Mouse (Mus musculus) telencephalon, adult 2 months (tissue): ENCODE measurements around the gene Fxyd1.

ENCODE experiments used
- DNase-seq: peaks from one replicate; pipeline ENCODE4 v3.0.0-alpha.2; 2011; ENCODE audit warnings: low read depth, low spot score

The Fxyd1 gene

GRCm38 (mm10) chr7:31052636-31053434 is 4.2 kb downstream of the Fxyd1 start:
- DNase-seq = peak; percentile 74

GRCm38 (mm10) chr7:31052251-31052635 is 4.8 kb downstream of the Fxyd1 start:
- DNase-seq = no peak

- DNase-seq = peak; percentile 11
These were observed 5.5 kb downstream of the Fxyd1 start, which contains the start of gene Fxyd7 for GRCm38 (mm10) chr7:31051321-31052021. Fxyd7 (minus strand) TSS chr7:31051467.

- DNase-seq = peak; percentile 21
These were observed 6.1 kb downstream of the Fxyd1 start for GRCm38 (mm10) chr7:31050921-31051320.

DNA sequence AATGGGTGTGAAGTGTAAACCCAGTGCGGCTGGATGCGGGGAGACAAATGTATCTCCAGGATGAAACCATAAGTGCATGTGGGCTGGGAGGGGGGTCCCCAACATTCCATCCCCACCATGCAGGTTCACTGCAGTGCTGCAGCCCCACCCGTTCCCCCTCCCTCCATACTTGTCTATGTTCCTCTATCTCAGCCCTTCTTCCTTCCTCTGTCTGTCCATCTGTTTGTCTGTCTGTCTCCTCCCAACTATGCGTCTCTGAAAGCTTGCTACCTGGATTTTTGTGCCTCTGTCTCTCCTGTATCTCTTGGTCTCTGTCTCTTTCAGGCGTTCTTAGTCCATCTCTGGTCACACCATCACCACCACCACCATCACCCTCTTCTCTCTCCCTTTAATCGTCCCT is 6.5 kb downstream of the Fxyd1 start:
- DNase-seq = no peak

DNA sequence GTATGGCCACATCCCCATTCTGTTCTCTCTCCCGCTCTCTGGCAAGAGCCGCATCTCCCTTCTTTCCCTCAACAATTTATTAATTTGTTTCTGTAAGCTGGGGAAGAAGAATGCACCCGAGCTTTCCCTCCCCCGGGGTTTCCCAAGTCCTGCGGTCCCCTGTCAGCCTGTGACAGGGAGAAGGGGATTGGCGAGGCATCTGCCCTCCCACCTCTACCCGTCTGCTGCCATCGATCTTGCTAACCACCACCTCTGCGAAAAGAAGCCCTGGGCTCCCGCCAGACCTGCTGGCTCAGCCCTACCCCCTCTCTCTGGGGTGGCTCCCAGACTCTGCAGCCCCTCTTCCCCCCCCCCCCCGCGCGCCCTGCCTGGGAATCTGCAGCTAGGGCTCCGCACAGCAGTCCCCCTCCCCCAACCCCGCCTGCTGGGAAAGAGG is 7.1 kb downstream of the Fxyd1 start:
- peak; percentile 55 for DNase-seq

- DNase-seq = peak; percentile 6
These were observed 7.7 kb downstream of the Fxyd1 start for GRCm38 (mm10) chr7:31049135-31049845.

DNA sequence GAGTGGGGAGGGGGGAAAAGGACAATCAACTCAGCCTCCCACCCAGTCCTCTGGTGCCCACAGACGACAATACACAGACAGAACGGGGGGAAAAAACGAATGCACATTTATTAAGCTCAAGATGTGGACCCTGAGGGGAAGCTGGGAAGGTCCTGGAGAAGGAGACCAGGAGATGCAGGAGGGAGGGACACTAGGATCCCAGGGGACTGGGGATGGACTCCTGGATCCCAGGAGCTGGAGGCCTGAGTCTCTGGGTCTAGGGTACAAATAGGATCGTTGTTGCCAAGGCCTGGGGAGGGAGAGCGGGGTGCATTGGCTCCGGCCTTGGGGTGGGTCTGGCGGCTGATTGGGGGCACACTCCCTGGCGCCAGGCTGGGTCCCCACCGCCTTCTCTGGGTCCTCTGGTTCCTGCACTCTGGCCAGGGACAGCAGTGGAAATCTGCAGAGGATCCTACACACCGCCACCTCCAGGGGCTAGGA is 14.5 kb downstream of the Fxyd1 start, which contains the start of gene Fxyd5:
Gene Fxyd5 (minus strand): TSS at position 51 of the 480 bp plus-strand sequence.
- no peak for DNase-seq

DNA sequence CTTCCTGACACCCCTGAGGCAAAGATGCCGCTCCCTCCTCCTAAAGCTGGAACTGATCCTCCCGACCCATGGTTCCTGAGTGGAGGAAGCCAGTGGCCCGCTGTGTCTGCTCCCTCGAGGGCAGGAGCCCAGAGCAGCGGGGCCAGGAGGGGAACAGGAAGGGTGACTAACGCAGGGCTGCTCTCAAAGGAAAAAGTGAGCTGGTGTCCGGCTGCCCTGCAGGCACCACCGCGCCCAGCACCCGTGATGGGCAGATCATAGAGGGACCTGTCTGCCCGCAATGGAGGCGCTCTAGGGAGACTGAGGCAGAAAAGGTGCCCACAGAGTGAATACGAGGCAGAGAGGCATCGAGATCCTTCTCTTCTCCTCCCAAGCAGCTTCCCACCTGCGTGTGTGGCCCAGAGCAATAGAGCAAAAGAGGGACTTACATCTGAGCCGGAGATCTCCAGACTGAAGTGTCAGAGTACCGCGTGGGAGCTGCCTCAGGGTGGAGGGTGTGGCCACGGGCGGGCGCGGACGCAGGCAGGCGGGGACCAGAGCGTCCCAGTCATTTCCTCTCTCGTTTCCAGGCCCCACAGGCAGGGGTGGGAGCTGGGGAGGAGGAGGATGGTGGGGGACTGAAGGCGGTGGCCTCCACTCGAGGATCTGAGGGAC is 15.2 kb downstream of the Fxyd1 start:
- no peak for DNase-seq

DNA sequence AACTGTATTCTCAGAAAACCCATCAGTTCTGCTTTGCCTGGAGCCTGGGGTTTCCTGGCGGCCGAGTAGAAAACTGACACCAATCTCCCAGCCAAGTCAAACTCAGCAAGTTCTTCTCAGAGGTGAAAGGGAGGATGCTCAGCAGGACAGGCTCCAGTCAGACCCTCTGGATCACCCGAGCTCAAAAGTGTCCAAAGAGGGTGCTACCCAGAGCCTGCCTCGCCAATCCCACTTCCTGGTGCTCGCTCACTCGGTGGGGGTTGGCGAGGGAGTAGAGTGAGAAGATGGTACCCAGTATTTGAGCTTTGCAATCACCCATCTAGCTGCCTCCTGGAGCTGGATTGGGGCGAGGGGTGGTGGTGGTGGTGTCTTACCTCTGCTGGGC is 16.0 kb downstream of the Fxyd1 start:
- DNase-seq = no peak

DNA sequence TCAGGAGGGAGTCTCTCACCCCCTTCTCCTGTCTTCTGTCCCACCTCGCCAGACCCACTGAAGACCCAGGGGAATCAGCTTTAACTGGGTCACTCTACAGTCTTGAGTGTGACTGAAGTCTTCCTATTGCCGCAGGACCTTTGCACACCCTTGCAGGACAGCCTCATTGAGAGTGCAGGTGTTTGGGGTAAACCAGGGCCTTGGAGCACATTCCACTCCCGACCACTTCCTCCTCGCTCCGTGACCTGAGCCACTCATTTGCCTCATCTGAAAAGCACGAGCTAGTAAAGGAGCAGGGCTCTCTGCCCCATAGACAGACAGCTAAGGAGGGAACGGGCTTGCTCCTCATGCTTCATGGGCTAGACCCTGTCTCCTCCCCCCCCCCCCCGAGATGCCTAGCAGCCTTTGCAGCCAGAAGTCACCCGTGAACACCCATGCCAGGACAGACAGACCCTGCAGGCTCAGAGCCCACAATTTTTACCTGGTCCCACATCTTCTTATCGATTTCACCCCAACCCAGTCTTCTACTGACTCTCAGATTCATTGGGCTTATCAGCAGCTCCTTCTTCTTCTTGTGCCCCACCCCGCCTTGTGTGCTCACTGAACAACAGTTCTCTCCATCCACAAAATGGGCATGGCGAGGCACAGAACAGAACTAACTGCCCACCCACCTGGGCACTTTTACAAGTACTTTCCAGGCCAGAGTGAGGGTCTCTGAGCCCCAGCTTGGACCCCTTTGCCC is 16.5 kb downstream of the Fxyd1 start:
- no peak for DNase-seq

DNA sequence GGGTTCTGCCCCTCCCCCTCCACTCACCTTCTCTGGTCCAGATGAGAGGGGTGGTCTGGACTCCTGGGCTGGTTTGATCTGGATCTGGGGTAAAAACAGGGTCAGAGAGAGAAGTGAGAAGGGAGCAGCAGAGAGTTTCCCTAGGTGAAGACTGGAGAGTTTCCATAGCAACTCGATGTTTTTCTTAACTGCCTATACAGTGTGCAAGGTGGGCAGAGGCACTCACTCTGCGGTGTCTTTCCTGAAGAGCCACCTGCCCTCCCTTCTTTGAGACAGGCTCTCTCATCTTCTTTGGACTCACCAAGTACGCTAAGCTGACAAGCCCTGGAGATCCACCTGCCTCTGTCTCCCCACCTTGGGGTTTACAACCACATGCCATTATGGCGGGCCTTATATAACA is 18.0 kb downstream of the Fxyd1 start:
- DNase-seq = no peak

DNA sequence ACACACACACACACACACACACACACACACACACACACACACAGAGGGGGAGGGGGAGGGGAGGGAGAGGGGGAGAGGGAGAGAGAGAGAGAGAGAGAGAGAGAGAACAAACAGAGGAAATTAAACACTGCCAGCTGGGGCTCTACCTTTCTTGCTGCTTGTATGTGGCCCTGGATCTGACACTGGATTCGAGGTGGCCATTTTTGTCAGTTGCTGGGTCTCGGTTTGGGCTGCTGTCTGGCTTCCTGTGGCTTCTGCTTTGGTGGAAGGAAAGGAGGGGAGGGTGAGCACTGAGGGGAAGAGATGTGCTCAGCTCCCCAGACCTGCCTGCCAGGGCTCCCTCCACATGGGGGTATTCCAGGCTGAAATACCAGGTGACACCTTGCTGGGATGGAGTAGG is 19.3 kb downstream of the Fxyd1 start:
- DNase-seq = no peak

- DNase-seq = no peak
These were observed 20.1 kb downstream of the Fxyd1 start for GRCm38 (mm10) chr7:31036917-31037316.

DNA sequence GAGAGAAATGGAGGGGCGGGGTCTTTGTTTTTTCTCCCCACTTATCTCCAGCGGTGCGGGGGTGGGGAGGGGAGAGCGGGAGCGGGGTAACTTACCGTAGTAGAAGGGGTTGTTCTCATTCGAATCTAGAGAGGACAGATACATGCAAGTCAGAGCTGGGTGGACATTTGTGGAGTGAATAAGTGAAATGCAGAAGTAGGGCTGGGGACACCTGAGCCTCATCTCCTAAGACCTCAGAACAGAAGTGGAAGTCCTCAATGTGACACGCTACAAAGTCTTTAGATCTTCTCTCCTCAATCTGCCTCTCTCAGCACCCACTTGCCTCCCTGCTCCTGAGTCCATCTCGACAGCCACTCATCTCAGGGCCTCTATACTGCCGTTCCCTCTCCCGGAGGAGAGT is 21.7 kb downstream of the Fxyd1 start:
- no peak for DNase-seq

- no peak for DNase-seq
These were observed 22.2 kb downstream of the Fxyd1 start for GRCm38 (mm10) chr7:31034789-31035188.

DNA sequence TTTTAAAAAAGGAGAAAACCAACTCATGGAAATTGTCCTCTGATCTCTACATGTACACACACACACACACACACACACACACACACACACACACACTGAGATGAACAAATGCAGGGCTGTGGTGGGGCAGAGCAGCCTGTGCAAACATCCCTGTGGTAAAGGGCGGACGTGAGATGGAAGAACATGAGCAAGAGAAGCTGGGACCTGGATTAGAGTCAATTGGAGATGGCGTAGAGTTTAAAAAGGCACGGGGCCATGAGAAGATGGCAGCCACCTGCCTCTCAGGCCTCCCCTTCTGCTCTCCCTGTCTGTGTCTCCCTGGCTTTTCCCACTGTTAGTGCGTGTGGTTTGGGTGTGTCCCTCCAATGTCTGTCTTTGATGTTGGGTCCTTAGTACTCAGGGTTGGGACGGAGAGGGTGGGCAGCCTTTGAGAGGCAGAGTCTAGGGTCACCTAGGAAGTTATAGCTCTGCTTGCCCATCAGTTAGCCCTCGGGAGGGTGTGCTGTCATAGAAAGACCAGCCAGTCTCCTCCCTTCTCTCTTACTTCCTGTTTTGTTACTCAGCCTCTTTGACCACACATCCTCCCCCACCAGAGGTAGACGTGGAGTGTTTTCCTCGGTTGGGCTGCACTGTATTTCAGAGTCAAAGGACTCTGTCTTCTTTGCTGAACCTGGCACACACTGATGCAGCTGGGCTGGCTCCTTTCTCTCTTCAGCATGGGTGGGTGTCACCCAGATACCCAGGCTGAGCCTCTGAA is 23.4 kb downstream of the Fxyd1 start:
- DNase-seq = no peak

GRCm38 (mm10) chr7:31031731-31032130 is 25.3 kb downstream of the Fxyd1 start:
- DNase-seq = no peak

GRCm38 (mm10) chr7:31030717-31031116 is 26.3 kb downstream of the Fxyd1 start:
- no peak for DNase-seq

DNA sequence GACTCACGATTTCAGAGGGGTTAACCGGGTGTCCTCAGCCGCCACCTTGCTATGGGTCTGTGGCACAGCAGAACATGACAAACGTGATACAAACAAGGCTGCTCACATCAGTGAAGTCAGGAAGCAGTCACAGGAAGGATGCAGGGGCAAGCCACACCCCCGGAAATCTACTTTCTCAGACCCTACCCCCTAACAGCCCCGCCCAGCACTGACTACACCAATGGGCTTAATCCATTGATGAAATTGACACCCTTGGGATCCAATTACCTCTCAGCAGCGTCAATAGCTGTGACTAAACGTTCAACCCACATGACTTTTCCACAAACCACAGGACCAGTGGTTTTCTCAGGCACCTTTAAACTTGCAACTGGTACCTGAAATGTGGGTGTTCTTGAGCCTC is 28.4 kb downstream of the Fxyd1 start:
- DNase-seq = no peak
